In genomic region chr6:99522359-99523108, GRCm38 (mm10) we compare ENCODE assay signal across 8 mouse cellular contexts. TPM values are rescaled to one million over a fixed set of nuclear protein-coding genes. Genes with fewer than 3 reads are reported as not detected.
DNase-seq lines count a peak whose midpoint lies in the region; ATAC-seq and TF ChIP-seq lines count a peak whose summit lies in the region.

Gene Foxp1 (minus strand): TSS chr6:99522721.

- DNase-seq in 3T3-L1 (ENCODE audit: low read depth, low spot score), result peak; percentile 81
- DNase-seq in adrenal gland, postnatal 36 days, result peak; percentile 80 to 82
- peak; percentile 75 to 83 for DNase-seq in heart, adult 9 months (ENCODE audit: low spot score in 2 of 2)
- peak; percentile 88 for DNase-seq in kidney, adult 9 months
- peak; percentile 75 for DNase-seq in limb, embryonic 14.5 days (ENCODE audit: low spot score)
- DNase-seq in spleen, adult 2 months (ENCODE audit: low read depth in 1 of 2, low spot score in 2 of 2), result peak; percentile 14 to 72

- peak within 1 kb of the TSS; percentile 94 for H3K4me2 ChIP-seq in embryonic facial prominence, embryonic 15.5 days (replicated peaks)
- H3K4me2 ChIP-seq in limb, embryonic 14.5 days (replicated peaks; ENCODE audit: low read depth, low read length, severe bottlenecking), result peak within 1 kb of the TSS; percentile 67
- peak within 1 kb of the TSS; percentile 99 for H3K4me2 ChIP-seq in midbrain, embryonic 16.5 days (ENCODE audit: low read length)

- peak within 1 kb of the TSS; percentile 98 for H3K27ac ChIP-seq in embryonic facial prominence, embryonic 15.5 days (replicated peaks)
- H3K27ac ChIP-seq in limb, embryonic 14.5 days (replicated peaks; ENCODE audit: low read depth, low read length), result peak within 1 kb of the TSS; percentile 98
- H3K27ac ChIP-seq in midbrain, embryonic 16.5 days (ENCODE audit: low read length), result peak within 1 kb of the TSS; percentile 99
- H3K27ac ChIP-seq in spleen, adult 2 months (ENCODE audit: insufficient read depth, low read length), result peak within 1 kb of the TSS; percentile 71

- TF ChIP-seq CTCF in spleen, adult 2 months (IDR thresholded peaks at IDR 0.05; ENCODE audit: extremely low read depth, insufficient read depth, insufficient read length, insufficient replicate concordance), result no peak

- no peaks in the 10 kb centered on the region for H3K27me3 ChIP-seq in embryonic facial prominence, embryonic 15.5 days
- no peaks in the 10 kb centered on the region for H3K27me3 ChIP-seq in limb, embryonic 14.5 days (ENCODE audit: control insufficient read depth, insufficient read depth, low read length)
- H3K27me3 ChIP-seq in midbrain, embryonic 16.5 days (ENCODE audit: control insufficient read depth, insufficient read depth, low read depth, low read length), result no peaks in the 10 kb centered on the region
- peaks cover 14% of the 10 kb centered on the region for H3K27me3 ChIP-seq in spleen, adult 2 months (ENCODE audit: control insufficient read depth, insufficient read depth, low read length)

- no peaks in the 10 kb centered on the region for H3K9me3 ChIP-seq in embryonic facial prominence, embryonic 15.5 days (replicated peaks)
- H3K9me3 ChIP-seq in limb, embryonic 14.5 days (ENCODE audit: control insufficient read depth, low read length), result no peaks in the 10 kb centered on the region; the same call in 1 of the 2 replicates
- no peaks in the 10 kb centered on the region for H3K9me3 ChIP-seq in midbrain, embryonic 16.5 days (replicated peaks; ENCODE audit: control insufficient read depth, low read length, poor library complexity, severe bottlenecking)

- WGBS in embryonic facial prominence, embryonic 15.5 days, result under 1% methylated on average over 69 of the region's 72 CpGs
- WGBS in limb, embryonic 14.5 days, result under 1% methylated on average over 64 of the region's 72 CpGs
- WGBS in midbrain, embryonic 16.5 days, result under 1% methylated on average over 47 of the region's 72 CpGs
- 1% methylated on average over 66 of the region's 72 CpGs for WGBS in spleen, adult 2 months

- ATAC-seq in embryonic facial prominence, embryonic 15.5 days (ENCODE audit: insufficient number of reproducible peaks, low FRiP score, low TSS enrichment, low read depth), result no peak
- ATAC-seq in limb, embryonic 14.5 days (ENCODE audit: low FRiP score, low read depth), result peak; percentile 16
- ATAC-seq in midbrain, embryonic 16.5 days, result peak; percentile 62; the same call in 1 of the 2 replicates

- H3K9ac ChIP-seq in embryonic facial prominence, embryonic 15.5 days, result peak within 1 kb of the TSS; percentile 68
- peak within 1 kb of the TSS; percentile 93 for H3K9ac ChIP-seq in limb, embryonic 14.5 days (ENCODE audit: low read depth, low read length, severe bottlenecking)
- H3K9ac ChIP-seq in midbrain, embryonic 16.5 days (ENCODE audit: low read depth, low read length), result peak within 1 kb of the TSS; percentile 97

- H3K36me3 ChIP-seq in embryonic facial prominence, embryonic 15.5 days, result no peaks in the 10 kb centered on the region
- H3K36me3 ChIP-seq in limb, embryonic 14.5 days (ENCODE audit: control insufficient read depth, insufficient read depth, low read length), result peaks cover 5% of the 10 kb centered on the region; the same call in 1 of the 2 replicates
- no peaks in the 10 kb centered on the region for H3K36me3 ChIP-seq in midbrain, embryonic 16.5 days (ENCODE audit: control insufficient read depth, insufficient read depth, low read length)
- no peaks in the 10 kb centered on the region for H3K36me3 ChIP-seq in spleen, adult 2 months (ENCODE audit: control insufficient read depth, insufficient read depth, low read length)

- H3K4me3 ChIP-seq in embryonic facial prominence, embryonic 15.5 days (replicated peaks), result peak within 1 kb of the TSS; percentile 81
- H3K4me3 ChIP-seq in limb, embryonic 14.5 days (replicated peaks; ENCODE audit: low read length), result peak within 1 kb of the TSS; percentile 78
- peak within 1 kb of the TSS; percentile 71 for H3K4me3 ChIP-seq in midbrain, embryonic 16.5 days (ENCODE audit: low read depth, low read length)
- peak within 1 kb of the TSS; percentile 88 for H3K4me3 ChIP-seq in spleen, adult 2 months (ENCODE audit: extremely low read depth, insufficient read depth, insufficient read length)

- no peak for TF ChIP-seq POLR2A in limb, embryonic 14.5 days (IDR thresholded peaks at IDR 0.05; ENCODE audit: borderline replicate concordance, extremely low read depth, insufficient read depth, insufficient read length)
- no peak for TF ChIP-seq POLR2A in spleen, adult 2 months (IDR thresholded peaks at IDR 0.05; ENCODE audit: low read depth, low read length)

- H3K4me1 ChIP-seq in embryonic facial prominence, embryonic 15.5 days, result peaks cover 18% of the 10 kb centered on the region; the same call in 1 of the 2 replicates
- peaks cover 2% of the 10 kb centered on the region; the same call in 1 of the 2 replicates for H3K4me1 ChIP-seq in limb, embryonic 14.5 days (ENCODE audit: control insufficient read depth, insufficient read depth, low read length)
- peaks cover 7% of the 10 kb centered on the region for H3K4me1 ChIP-seq in midbrain, embryonic 16.5 days (ENCODE audit: control insufficient read depth, insufficient read depth, low read length)
- H3K4me1 ChIP-seq in spleen, adult 2 months (ENCODE audit: control insufficient read depth, insufficient read depth, insufficient read length), result peaks cover 3% of the 10 kb centered on the region; the same call in 1 of the 2 replicates

RNA-seq across cellular contexts. Expression of gene Foxp1, which starts in this region (rescaled TPM):
- total RNA-seq in adrenal gland, postnatal 36 days (2021), result 10 to 100 TPM; 39.0 to 40.6 TPM
- polyA plus RNA-seq in embryonic facial prominence, embryonic 15.5 days (2015; fragmentation: Nextera tagmentation; extraction: Ambion mirVana), result 67.3 and 77.5 TPM in 2 replicates
- polyA plus RNA-seq in limb, embryonic 14.5 days (2012; rRNA removed), result 101 and 121 TPM in 2 replicates
- polyA plus RNA-seq in limb, embryonic 14.5 days (2014; fragmentation: Nextera tagmentation; extraction: Ambion mirVana), result 166 and 190 TPM in 2 replicates
- polyA plus RNA-seq in midbrain, embryonic 16.5 days (2015; fragmentation: Nextera tagmentation; extraction: Ambion mirVana), result 77.8 and 79.8 TPM in 2 replicates
- polyA plus RNA-seq in spleen, adult 2 months (2012; rRNA removed), result 162 and 201 TPM in 2 replicates
